Mouse (Mus musculus): ENCODE results near the gene Enpp6. TPM values are rescaled to one million over a fixed set of nuclear protein-coding genes. Genes with fewer than 3 reads are reported as not detected.

Gene Enpp6
- total RNA-seq, 2 experiments from 2014 or later: 1.8 to 2.5 TPM

DNA sequence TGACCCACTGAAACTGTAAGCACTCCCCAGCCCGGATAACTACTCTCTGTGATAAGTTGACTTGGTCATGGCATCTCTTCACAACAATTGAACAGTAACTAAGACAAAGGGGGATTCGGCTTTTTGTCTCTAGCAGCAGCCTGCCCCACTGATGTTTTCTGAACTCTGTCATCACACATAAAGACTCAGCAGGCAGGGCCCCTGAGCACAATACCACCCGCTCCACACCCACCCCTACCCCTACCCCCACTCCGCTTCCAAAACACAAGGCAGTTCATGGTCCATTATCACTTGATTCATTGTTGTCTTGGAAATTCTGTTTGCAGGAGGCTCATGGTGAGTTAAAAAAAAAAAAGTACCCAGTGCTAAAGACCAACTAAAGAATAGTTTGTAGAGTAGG, 71.8 kb downstream of the Enpp6 start:
- no peak for DNase-seq
- intact Hi-C loops (cut with DNase I): no loop called here

DNA sequence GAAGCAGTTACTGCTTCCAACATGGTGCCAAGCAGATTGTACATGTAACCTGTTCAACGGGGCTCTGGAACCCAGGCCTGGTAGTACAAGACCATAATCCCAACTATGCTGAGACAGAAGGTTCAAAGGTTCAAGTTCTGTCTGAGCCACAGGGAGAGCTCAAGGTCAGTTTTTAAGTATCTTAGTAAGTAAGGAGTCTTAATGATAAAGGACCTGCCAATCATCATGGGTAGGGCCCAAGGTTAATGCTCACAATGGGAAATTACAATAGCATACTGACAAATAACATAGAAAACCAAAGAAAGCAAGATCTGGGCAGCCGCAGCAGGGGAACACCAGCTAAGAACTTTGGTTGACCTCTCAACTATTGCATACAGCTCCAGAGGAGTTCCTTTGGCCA, 72.3 kb downstream of the Enpp6 start:
- intact Hi-C loops (cut with DNase I): no loop called here
- no peak for DNase-seq

DNA sequence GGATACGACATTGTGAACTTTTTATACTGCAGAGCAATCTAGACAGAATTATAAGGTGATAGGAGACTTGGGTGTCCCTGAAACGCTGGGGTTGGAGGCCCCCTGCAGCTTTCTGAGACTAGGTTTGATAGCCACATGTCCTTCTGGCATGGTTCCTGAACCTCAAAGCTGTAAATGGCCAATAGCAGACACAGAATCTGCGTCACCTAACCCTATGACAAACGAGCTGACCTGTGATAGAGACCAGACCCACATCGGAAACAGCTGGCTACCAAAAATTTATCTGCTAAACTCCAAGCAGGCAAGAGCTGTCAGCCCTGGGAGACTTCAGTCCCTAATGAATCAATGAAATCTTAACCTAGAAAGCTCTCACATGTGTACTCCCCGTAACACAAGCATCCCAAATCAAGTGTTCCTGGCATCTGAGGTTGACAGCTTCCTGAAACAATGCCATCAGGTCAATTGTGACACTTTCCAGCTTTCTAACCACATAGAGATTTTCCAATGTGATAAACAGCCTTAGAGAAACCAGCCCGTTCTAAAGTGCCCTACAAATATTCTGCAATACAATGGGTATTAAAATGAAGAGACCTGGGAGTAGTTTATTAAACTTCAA, 74.5 kb downstream of the Enpp6 start:
- no peak for DNase-seq
- intact Hi-C loops (cut with DNase I): no loop called here

DNA sequence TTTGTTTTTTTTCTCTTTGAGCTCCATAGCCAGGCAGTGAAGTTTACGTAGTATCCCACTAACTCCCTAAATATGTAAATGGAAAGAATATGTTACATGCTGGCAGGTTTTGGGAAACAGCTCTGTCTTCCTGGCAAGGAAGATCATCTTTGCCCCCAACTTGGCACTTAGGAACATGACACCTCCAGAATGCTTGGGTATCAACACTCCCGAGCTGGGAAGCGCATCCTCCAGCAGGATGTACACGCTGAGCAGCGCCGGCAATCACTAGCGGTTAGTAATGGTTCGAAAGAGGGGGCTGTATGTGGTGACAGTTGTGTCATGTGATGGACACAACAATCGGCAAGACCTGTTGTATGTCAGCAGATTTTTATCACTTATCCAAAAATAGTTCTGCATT, 80.4 kb downstream of the Enpp6 start:
- intact Hi-C loops (cut with DNase I): no loop called here
- no peak for DNase-seq

DNA sequence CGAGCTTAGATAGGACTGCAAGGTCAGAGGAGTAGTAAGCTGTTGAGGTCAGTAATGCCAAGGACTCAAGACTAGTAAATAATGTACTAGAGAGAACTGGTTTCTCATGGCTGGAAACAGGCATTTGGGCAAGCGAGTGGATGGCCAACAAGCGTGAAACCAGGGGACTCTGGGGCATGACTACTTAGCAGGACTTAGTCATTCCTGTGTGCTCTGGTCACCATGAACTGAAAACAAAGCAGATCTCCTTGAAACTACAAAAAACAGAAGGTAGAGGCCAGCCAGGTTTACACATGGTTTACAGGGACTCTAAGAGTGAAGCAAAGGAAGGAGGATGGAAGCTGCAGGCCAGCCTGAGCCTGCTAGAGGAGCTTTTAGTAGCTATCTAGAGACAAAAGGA, 82.9 kb downstream of the Enpp6 start:
- intact Hi-C loops (cut with DNase I): no loop called here

DNA sequence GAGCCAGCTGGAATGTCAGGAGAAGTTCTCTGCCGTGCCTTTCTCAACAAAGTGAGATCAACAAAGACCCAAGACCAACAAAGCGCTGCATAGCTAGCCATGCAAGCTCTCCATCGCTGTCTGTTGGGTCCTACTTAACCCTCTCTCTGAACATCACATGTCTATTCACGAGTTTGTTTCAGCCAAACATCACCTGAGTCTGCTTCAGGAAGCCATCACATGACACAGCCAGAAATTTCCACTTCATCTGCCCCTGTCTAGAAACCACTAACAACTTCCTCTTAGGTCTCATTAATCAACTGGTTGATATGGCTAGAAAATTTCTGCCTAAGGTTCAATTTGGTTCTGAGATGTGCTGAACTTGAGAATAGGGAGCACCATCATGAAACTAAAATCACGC, 85.3 kb downstream of the Enpp6 start:
- intact Hi-C loops (cut with DNase I): no loop called here
- no peak for DNase-seq

More for the DNA sequence above, 82.9 kb downstream of the Enpp6 start:
- no peak for DNase-seq

DNA sequence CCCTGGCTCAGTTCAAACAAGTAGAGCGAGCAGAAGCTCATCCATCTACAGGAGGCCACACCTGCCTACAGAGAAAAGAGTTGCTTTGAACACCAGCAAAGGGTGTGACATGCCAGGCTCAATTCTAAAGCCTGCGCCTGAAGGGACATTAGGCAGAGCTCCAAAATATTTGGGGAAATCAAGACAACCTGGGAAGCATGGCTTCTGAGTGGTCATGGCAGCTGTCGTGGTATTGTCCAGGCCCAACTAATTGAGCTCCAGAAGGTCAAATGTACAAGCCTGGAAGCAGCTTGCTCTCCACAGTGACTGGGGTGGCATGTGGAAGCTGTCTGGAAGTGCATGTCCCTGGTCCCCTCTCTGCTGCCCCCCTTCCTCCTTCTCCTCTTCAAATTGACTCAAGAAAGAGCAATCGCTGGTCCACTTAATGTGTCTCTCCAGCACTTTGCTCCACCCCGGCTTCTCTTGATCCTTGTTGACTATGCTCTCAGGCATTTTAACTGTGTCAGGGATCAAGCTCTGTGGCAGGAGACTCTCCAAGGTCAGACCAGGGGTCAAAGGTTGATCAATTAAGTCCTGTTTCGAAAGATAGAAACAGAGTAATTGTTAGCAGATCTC, 89.4 kb downstream of the Enpp6 start:
- intact Hi-C loops (cut with DNase I): no loop called here

DNA sequence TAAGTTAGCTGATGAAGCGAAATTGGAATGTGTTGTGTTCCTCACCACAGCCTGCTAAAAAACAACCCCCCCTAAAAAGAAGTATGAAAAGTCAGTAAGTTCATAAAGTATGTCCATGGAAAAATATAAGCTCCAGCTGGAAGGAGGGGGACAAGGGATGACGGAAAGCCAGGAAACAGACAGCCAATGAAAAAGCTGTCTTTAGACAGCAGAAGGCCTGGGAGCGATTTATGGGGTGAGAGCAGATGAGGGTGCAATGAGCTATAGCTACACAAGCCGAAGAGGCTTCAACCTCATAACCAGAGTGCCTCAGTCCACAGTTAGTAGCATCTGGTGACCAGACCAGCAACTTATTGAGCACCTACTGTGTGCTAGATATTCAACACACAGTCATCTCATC, 93.3 kb downstream of the Enpp6 start:
- intact Hi-C loops (cut with DNase I): no loop called here
- DNase-seq: no peak

More for the DNA sequence above, 89.4 kb downstream of the Enpp6 start:
- no peak for DNase-seq

DNA sequence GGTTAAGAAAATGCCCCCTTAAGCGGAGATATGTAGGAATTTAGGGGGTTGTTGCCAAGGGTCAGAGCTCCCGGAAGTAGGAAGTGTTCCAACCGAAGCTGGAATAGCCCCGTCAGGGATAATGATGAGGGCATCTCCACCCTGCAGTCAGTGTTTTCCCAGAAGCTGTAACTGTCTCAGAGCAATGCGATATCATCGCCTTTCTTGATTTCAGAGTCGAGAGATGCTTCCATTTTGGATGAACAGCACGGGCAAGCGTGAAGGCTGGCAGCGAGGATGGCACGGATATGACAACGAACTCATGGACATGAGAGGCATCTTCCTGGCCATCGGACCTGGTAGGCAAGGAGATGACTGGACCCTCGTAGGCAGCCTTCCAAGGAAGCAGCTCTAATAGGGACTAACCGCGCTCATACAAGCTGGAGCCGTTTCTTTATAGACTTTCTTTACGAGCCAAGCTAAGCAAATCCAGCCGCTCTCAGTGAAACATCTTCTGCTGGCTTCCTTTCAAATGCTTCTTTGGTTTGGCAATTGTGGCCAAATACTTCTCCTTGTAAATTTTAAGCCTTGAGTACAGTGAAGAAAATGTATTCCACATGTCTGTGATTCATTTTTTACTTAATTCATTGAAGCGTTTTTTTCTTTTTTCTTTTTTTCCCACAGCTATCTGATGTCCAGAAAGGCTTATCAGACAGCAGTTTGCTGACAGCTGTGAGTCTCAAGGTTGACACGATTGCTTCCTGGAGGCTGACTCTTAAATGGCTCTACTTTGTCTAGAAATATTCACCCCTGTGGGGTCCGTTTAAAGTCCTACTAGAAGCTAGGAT, 95.7 kb downstream of the Enpp6 start:
- intact Hi-C loops (cut with DNase I): no loop called here
- DNase-seq: peak; percentile 2

DNA sequence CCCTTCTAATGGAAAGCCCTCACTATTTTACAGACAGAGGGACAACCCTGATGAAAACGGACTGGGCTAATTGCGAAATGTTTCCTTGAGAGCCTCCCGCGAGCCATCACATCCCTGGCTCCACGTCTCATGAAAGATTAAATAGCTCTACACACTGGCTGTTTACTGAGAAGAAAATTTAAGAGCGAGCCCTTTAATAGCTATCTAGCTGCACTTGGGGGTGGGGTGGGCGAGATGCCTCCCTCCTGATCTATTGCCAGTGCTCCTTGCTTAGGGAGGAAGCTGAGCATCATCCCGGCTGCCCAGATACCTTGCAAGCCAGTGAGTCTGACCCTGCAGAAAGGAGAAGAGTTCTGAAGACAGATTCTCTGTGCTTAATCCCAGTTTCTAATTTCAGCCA, 103.3 kb downstream of the Enpp6 start:
- intact Hi-C loops (cut with DNase I): no loop called here
- no peak for DNase-seq

DNA sequence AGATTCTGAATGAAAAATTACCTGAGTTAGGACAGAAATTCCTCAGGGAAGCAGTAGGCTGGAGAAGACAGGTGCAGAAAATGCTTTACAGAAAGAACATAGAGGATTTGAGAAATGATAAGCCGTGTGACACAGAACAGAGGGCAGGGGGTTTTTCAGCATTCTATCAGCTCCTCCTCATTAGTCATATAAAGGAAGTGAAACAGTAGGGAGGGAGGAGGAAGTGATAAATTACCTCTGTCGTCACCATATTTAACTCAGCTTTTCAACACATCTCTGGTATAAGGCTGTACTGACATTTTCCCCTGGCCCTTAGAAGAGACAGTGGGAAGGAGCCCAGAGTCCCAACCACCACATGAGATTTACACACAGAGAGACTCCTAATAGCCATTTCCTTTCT, 118.9 kb downstream of the Enpp6 start:
- intact Hi-C loops (cut with DNase I): no loop called here

DNA sequence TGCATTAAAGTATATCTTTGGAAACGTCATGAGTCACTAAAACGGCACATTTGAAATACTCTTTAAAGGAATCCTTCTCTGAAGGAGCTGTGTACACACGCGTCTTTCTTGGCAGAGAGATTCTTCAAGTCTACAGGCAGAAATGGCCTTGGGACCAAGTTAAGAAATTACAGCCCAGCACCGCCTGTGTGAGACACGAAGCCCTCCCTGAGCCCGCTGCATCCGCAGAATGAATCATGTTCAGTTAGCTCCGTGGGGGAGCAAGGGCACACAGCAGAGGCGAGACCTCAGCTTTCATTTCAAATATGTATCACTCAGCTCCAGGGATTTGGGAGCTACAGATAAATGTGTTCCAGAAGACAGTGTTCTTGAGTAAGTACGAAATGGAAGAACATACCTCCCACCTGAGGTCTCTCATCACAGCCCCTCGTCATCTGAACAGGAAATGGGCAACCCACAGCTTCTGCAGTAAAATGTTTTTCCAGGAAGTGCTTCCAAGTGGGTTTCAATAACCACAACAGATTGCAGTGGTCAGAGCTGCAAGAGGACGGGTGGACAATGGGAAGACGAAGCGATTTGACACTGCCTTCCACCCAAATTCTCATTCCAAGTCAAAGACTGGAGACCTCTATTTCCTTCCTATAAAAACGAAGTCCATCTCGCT, 127.6 kb downstream of the Enpp6 start:
- no peak for DNase-seq
- intact Hi-C loops (cut with DNase I): no loop called here

More for the DNA sequence above, 118.9 kb downstream of the Enpp6 start:
- no peak for DNase-seq

DNA sequence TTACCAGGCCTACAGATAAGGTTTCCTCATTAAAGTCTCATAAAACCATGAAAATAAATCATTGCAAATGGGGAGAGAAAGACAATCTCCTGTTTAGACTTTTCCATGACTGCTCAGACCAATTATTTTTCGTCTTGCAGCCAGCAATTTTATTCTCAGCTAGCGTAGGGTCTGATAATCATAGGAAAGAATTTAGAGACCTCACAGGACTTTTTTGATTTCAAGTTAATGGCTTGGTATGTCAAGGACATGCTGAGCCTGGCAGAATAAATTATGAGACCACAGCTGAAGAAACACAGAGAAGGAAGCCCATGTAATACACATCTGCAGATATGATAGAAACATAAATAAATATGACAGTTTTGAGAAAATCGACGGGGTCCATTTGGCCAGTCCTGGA, 130.6 kb downstream of the Enpp6 start:
- intact Hi-C loops (cut with DNase I): no loop called here

DNA sequence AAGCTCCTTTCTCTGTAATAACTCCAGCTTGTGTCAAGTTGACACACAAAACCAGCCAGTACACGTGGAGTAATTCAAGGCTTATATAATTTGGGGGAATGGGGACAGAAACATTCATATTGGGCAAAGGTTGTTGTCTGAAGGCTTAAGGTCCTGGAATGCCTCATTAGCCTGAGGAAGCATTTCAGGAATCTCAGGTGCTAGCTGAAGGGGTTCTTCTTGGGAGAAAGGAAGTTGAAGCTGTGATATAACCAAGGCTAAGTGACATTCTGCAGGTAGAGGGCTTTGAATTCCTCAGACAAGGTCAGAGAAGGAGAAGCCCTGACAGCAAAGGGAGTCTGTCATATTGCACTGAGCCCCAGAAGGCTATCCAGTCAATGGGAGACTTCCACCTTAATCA, 133.2 kb downstream of the Enpp6 start:
- intact Hi-C loops (cut with DNase I): no loop called here
- DNase-seq: no peak

More for the DNA sequence above, 130.6 kb downstream of the Enpp6 start:
- no peak for DNase-seq

DNA sequence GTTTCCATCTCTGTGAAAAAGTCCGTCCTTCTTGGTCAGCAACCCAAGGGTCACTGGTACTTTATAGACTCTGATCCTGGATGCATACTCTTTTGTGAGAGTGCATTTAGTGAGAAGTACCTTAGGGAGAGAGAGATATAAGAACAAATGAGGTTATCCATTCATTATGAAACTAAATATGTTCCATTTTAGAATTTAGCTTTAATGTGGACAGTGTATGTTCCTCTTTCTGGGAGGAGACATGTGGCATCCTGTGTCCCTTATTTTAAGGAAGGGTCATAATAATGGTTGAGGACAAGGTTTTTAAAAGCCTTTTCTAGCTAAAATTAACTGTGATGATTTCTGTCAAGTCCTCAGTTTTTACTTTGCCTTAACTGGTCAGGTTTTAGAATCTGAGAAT, 142.2 kb downstream of the Enpp6 start:
- intact Hi-C loops (cut with DNase I): no loop called here
- DNase-seq: no peak

DNA sequence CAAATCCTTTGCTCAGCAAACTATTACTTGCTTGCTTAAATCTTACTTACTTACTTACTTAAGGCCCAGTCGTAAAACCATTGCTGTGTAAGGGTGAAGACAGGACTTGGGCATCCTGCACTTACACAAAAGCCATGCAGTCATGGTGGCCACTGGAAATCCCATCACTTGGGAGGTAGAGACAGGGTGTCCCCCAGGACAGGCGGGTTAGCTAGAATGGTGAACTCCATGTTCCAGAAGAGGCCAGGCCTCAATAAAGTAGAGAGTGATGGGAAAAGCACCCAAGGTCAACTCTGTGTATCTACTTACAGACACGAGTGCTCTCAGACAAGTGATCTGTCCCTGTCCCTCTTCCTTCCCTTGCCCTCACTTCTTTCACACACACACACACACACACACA, 146.7 kb downstream of the Enpp6 start:
- no peak for DNase-seq

DNA sequence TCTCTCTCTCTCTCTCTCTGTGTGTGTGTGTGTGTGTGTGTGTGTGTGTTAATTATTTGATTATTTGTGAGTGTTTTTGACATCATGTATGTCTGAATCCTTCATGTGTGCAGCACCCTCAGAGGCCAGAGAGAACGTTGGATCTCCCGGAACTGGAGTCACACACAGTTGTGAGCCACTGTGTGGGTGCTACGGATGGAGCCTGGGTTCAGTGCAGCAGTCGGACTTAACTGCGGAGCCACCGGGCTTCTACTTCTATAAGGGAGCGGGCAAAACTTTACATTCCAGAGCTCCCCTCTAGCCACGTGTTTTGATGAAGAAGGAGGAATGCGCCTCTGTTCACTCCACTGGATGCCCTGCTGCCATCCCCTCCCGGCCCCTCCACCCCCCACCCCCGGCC, 148.0 kb downstream of the Enpp6 start:
- intact Hi-C loops (cut with DNase I): no loop called here
- no peak for DNase-seq

More for the DNA sequence above, 146.7 kb downstream of the Enpp6 start:
- intact Hi-C loops (cut with DNase I): no loop called here

DNA sequence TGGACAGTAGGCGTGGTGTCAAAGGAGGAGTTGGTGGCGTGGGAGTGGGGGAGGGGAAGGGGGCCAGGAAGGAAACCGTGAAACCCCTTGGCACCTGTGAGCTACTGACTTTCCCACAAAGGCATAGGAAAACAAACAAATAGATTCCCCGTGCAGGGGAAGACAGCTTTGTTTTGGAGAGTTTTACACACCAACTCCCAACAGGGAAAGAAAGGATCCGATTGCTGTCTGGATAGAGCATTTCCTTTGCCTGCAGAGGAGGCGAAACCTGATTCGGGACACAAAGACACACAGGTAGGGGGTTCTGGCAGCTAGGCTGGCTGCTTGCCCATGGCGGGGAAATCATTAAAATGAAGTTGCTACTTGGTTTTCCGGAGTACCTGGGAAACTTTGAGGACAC, 148.9 kb downstream of the Enpp6 start:
- DNase-seq: peak; percentile 9
- intact Hi-C loops (cut with DNase I): no loop called here

DNA sequence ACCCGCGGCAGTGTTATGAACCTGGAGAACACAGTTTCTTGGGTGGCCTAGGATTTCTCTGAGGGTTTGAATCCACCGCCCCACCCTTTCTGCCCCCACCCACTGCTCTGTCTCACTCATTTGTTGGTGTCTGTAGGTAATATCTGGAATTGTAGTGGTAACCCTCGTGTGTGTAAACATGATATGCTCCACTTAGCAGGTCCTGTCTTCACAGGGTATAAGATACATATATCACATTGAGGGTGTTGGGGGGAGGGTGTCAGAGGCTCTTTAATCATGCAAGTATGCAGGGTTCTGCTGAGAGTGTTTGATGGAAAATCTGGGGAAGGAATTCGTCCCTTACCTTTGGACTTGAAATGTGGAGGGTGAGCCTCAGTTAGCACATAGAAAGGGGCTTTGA, 149.4 kb downstream of the Enpp6 start:
- intact Hi-C loops (cut with DNase I): no loop called here
- DNase-seq: no peak

DNA sequence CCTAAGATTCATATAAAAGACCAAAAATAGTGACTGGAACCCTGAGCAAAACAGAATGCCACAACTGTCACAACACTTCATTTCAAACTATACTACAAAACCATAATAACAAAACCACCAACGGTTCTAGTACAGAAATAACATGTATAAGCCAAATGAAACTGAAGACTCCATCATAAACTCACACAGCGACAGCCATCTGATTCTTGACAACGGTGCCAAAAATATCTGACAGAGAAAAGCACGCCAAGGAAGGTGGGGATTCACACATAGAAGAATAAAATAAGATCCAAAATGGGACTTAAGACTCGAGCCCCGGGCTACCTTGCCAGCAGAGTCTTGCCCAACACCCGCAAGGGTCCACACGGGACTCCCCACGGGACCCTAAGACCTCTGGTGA, 158.6 kb downstream of the Enpp6 start:
- intact Hi-C loops (cut with DNase I): no loop called here
- DNase-seq: no peak
